Mouse (Mus musculus): ENCODE data around the gene Fhdc1.

Gene Fhdc1

DNA sequence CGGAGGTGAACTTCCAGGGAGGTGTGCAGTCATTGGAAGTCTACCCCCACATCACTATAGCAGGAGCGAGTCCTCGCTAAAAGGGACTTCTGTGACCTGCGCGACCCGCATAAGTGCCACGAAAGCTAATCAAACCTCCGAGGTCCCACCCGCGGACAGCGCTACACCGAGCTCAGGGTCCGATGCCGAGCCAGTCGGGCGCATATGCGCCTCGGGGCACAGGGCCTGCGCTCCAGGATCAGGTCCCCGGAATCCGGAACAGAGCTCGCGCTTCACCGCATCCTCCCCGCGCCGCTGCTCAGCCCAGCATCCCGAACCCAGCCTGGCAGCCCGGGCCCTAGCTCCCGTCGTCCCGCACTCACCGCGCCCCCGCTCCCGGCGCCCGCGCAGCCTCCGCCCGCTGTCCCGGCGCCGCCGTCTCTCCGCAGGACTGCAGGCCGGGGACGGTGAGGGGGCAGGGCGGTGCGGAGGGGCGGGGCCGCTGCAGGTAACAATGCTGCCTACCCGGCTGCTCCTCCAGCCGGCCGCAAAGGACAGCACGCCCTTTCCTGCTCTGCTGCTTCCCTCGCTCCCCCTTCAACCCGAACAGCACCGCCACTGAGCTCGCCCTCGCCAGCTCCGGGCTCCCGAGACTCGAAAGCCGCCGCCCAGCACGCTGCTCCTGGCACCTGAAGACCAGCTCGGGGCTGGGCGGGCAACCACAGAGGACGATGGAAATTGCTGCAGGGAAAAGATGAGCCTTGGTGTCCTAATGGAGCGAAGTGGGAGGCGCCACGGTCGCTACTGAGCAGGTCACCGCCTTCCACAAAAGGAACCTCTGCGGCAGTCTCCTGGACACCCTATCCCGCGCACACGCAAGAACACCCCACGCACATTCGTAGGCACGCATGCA, at the start of gene Fhdc1:
Gene Fhdc1 (minus strand): TSS at position 424 of the 892 bp plus-strand sequence.
- no peak for DNase-seq (ENCODE audit: low read depth in 2 of 2, low spot score in 2 of 2)

DNA sequence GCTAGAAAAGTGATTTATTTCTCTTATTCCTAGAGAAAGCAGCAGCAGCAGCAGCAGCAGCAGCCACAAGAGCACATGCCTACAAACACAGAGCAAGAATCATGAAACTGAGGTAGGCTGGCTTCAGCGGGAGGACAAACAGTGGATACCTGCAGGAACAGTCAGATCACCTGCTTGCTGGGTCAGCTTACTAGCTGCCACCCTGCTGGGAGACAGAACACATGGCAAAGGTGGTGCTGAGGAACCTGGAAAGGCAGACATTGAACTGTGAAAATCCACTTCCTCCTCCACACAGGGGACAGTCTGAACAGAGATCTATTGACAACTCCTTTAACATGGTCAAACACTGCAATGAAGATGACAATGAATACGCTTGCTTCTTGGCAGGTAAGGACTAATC, 48.8 kb upstream of the Fhdc1 start:
- no peak for DNase-seq (ENCODE audit: low read depth in 2 of 2, low spot score in 2 of 2)

DNA sequence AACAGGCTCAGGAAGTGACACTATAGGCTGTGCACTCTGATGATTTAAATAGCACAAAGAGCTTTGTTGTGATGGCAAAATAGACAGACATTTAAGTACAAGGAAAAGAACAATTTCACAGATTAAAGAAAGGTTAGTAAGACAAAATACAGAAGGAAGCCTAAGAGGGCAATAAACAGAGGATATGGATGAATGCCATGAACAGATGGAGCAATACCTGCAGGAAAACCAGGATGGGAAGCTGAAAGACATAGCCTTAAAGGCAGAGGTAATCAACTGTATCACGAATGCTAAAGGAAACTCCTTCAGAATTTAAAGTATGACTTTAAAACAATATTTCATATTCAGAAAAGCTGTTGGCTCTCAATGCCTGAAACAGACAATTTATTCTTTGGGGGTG, 44.7 kb upstream of the Fhdc1 start:
- no peak for DNase-seq (ENCODE audit: low read depth in 2 of 2, low spot score in 2 of 2)

DNA sequence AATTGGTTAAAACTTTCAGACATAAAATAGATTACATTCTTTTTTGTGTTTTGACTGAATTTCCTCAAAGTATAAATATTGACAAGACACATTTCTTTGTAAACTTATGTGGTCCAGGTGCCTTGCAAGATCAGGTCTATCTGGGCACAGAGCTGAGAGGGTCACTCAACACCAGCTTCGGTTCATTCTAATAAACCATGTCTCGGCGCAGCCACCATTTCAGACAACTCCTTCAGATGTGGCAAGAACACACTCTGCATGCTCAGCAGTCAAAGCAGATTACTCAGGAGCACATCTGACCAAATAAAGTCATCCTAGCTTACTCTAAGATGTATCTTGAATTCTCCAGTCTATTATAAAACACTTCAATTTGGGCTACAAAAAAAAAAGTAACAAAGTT, 35.9 kb upstream of the Fhdc1 start:
- no peak for DNase-seq (ENCODE audit: low read depth in 2 of 2, low spot score in 2 of 2)

DNA sequence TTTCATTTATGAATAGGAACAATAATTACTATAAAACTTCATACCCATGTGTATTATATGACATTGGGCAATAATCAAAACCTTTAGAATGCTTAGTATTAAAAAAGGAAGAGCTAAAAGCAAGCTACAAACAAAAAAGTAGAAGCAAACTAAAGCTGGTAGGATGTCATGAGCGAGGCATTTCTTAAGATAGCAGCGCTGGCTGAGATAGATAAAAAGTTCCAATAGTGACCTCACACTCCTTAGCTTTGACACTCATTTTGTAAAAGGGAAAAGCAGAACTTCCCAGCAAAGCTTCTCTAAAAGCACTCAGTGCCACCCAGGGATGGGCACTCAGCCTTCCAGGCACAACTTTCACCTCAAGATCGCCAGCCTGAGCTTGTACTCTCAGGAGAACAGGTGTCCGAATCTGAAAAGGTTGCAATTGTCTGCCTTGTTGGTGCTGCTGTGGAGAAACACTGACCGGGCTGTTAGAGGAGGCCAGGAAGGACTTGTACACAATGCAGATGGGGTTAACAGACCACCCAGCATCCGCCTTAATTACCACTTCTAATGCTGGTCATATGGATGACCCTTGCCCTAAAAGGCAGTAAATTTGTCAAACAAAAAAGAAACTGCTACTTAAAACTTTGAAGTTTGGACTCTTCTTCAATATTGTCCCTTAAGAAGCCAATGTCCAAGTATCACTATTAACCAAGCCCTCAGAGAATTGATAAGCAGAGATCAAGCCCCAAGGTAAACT, 32.7 kb upstream of the Fhdc1 start:
- DNase-seq (ENCODE audit: low read depth in 2 of 2, low spot score in 2 of 2) = no peak

DNA sequence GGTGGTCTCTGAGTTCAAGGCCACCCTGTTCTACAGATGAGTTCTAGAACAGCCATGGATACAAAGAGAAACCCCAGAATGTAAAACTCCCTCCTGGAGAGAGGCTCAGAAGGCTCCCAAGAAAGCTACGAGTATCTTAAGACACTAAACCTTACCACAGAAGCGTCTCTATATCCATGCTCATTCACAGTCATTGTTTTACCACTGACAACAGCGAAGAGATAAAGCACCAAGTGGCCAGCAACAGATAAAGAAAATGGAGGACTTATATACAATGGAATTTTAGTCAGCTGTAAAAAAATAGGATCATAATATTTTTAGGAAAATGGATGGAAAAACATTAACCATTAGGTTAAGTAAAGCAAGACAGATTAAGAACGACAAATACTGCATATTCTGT, 25.0 kb upstream of the Fhdc1 start:
- no peak for DNase-seq (ENCODE audit: low read depth in 2 of 2, low spot score in 2 of 2)

DNA sequence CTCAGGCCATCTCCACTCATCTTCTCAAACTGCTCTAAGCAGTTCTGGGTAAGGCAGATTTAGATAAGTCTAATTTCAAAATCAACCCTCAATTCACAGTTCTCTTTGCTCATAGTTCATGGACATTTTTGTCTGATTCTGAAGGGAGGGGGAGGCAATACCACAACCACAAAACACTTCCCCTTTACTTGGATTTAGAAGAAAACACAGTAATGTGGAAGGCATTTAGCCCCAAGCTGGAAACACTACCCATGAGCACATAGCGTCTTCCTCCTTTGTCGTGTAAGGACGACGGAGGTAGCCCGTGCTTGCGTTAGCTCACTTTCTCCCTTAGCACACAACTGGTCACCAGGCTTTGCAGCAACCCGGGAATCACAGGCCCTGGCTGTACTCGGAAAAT, 24.1 kb upstream of the Fhdc1 start:
- no peak for DNase-seq (ENCODE audit: low read depth in 2 of 2, low spot score in 2 of 2)

DNA sequence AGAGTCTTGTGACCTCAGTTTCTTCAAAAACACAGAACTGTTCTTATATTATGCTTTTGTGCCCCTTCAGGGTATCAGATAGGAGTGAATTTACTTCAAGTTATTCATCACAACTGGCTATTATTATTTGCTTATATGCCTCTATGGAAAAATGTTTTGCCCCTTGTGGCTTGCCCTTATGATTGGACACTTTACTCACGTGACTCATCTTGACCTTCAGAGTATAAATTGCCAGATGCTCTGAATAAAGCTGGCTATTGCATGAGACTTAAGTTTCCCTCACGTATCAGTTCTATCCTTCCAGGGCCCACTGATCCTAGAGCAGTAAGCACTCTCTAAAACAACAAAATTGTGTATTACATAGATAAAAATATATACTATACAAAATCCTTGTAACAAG, 21.9 kb upstream of the Fhdc1 start:
- DNase-seq (ENCODE audit: low read depth in 2 of 2, low spot score in 2 of 2) = no peak

DNA sequence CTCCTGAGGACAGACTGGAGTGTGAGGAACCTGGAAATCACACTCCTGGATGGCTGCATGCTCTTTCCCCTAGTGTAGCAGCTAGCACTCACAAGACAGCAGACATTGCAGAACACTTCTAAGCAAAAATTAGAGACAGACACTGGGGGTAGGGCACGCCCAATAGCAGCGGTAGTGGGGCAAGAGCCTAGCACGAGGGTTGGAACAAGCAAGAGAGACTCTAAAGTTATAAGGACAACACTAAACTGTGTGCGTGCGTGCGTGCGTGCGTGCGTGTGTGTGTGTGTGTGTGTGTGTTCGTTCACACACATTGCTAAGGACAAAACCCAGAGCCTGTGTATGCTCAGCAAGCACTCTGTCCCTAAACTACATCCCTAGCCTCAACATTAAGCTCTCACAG, 20.3 kb upstream of the Fhdc1 start:
- no peak for DNase-seq (ENCODE audit: low read depth in 2 of 2, low spot score in 2 of 2)

DNA sequence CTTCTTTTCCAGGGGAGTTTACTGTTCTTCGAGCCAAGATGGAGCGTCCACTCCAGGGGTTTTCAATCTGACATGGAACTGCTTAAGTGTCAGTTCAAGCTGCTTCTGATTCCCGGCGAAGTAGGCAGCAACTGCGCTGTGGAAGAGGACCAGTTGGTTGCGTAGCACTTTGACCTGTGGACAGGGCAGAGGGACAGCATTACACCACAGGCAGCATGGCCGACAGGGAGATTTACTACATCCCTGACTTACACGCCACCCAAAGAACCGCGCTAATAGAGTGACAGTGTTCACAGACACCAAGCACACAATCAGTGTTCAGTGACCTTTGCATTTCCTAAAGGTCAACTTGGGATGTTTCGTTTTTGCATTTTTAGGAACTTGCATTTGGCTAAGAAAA, 17.5 kb upstream of the Fhdc1 start:
- DNase-seq (ENCODE audit: low read depth in 2 of 2, low spot score in 2 of 2) = no peak

DNA sequence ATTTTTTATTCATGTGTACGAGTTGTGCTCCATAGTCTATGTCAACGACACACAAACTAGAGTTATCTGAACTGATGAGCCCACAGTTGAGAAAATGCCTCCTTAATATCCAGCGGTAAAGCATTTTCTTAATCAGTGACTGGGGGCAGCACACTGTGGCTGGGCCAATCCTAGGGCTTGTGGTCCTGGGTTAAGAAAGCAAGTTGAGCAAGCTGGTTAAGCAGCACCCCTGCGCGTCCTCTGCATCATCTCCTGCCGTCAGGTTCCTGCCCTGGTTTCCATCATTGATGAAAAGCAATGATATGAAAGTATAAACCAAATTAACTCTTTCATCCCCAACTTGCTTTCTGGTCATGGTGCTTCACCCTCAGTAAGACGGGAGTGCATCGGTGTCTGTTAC, 12.4 kb upstream of the Fhdc1 start:
- DNase-seq (ENCODE audit: low read depth in 2 of 2, low spot score in 2 of 2) = no peak

DNA sequence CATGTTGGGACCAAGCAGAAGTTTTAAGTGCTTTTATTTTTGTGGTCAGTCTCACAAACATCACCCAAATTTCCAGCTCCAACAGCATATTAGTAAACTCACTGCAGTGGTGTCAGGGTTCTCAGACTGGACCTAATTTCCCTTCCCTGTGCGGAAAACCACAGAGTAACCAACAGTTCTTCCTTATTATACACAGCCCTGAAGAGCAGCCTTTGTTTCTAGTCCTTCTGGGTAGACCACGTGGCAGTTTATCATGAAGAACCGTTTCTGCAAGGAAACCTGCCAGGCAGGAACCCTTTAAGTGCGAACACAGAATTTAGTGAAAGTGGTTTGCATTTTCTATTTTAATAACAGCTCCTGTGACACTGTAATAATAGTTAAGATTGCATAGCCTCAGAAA, 11.9 kb upstream of the Fhdc1 start:
- no peak for DNase-seq (ENCODE audit: low read depth in 2 of 2, low spot score in 2 of 2)

DNA sequence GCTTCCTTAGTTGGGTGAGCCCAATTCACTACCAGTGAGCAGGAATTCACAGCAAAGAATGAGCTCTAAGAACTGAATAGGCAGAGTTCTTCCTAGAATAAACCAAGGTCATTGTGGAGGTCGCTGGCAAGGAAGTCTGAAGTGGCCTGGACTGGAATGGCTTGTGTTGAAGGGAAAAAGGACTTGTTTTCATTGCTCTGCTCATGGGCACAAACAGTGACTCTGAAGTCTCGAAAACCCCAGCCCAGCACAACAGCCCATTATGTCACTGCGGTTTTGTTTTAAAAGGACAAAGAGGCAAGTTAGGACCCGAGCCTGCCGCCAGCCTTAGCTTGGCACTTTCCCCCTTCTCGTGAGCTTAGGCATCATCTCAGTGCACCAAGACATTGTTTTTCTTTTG, 8.5 kb upstream of the Fhdc1 start:
- DNase-seq (ENCODE audit: low read depth in 2 of 2, low spot score in 2 of 2) = no peak

DNA sequence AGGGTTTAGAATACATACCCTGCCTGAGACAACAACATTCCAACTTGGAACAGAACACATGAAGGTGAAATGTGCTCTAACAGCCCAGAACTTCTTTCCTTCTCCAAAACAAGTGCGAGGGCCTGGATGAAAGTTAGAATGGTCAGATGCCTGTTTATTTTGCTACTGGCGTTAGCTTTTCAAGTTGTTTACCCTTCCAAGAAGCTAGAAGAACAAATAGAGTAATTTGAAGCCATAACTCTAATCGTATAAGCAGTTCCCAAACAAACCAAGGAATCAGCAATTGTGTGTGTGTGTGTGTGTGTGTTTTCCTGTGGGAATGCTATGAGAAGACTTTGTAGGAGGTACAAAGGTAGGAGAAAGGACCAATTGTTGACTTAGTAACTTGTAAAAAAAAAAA, 4.7 kb upstream of the Fhdc1 start:
- no peak for DNase-seq (ENCODE audit: low read depth in 2 of 2, low spot score in 2 of 2)

DNA sequence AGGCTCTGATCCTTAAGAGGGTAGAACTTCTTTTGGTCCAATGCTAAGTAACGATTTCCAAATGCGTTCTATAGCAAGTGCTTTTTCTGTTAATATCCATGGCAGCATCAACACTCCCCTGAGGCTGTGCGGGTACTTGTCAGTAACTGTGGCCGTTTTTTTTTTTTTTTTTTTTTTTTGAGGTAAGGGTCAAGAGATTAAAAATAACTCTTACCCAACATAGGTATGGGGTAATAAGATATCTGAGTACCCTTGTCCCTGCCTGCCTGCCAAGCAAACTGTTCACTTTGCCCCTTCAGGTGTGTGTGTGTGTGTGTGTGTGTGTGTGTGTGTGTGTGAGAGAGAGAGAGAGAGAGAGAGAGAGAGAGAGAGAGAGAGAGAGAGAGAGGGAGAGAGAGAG, 4.1 kb upstream of the Fhdc1 start:
- no peak for DNase-seq (ENCODE audit: low read depth in 2 of 2, low spot score in 2 of 2)

DNA sequence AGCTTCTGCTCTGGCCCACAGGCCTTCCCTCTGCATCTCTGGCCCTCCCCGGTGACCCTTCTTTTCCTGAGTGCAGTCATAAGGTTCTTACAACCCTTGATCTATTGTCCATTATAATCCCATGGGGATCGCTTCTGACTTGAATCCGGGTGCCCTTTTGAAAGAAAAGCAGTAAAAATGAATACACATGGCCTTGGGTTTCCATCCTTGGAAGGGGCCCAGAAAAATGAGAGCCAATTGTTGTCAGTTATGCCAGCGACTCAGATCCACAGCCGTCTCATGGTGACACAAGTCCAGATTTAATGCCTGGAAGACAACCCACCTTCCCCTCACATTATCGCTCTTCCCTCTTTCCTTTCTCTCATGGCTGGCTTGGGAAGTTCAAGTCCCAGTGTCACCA, 1.9 kb upstream of the Fhdc1 start:
- DNase-seq (ENCODE audit: low read depth in 2 of 2, low spot score in 2 of 2) = no peak

DNA sequence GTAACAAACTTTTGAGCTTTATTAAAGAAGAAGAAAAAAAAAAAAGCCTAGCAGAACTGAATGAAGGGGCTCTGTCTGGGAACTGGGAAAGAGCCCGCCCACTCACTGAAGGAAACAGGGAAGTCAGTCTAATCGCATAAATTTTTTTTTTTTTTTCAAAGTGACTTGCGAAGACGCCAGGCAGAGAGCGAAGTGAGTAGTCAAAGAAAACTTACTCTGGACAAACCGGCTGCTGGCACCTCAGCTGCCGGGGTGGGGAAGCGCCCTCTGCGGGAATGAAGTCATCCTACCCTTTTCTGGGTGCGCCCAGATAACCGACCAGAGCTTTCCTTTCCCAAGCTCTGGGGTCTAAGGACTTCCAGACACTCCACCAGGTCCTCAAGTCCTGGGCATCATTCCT, 875 bp upstream of the Fhdc1 start:
- no peak for DNase-seq (ENCODE audit: low read depth in 2 of 2, low spot score in 2 of 2)

DNA sequence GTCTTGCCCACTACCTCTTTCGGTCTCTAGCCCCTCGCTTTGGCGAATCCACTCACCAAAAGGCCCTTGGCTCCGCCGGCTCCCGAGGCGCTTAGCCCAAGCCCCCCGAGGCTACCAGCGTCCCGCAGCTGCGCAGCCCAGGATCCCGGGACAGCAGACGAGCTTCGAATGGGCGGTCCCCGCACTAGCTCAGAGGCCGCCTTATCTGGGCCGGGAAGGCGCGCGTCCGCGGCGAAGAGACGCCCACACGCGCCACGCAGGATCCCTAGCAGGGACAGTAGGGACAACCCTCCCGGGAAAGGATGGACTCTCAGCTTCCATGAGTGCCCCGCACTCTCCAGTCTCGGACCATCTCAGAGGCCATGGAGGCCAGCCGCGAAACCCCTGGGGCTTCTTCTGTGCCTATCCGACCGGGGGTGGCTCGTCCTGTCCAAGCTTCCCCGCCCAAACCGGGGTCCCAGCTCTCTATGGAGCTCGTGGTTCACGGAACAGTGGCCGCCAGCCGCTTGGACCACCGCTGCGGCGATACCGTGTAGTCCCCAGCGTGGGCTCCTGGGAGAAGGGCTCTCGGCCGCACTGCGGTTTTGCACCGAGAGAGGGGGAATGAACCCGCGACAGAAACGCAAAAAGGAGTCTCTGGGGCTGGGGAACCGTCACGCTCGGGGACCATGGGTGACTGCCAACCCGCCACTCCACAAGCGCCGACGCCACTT, 780 bp downstream of the Fhdc1 start:
- DNase-seq (ENCODE audit: low read depth in 2 of 2, low spot score in 2 of 2) = no peak

DNA sequence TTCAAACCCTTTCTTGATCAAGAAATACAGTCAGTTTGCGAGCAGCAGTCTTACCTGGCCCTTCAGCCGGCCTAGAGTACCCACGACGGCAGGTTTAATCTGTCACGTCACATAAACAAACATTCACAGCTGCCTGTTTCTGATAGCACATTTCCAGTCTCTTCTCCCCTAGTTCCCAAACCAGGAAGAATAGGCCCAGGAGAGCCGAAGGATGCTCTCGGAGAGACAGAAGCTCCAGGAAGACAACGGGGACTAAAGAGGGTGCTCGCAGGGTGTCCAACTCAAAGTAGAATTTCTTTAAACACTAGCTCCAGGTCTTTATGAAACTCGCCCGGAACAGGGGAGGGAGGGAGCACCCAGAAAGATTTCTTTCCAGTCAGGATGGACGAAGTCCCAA, 1.3 kb downstream of the Fhdc1 start:
- no peak for DNase-seq (ENCODE audit: low read depth in 2 of 2, low spot score in 2 of 2)

DNA sequence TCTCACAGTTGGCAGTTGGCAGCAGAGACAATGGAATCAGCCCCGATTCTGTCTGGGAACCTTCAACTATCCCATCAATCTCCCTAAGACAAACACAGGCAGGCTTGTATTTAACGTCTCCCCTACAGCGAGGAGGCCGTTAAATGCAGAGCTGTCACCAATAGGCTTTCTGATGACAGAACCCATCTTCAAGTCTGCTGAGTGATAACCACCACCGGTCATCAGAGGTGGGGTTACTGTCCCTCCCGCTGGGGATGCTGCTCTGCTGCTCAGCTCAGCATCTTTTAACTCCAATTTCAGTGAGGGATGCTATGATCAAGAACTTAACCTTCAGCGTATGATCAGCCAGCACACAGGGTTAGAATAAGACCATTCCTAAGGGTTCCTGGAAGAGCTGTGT, 2.0 kb downstream of the Fhdc1 start:
- no peak for DNase-seq (ENCODE audit: low read depth in 2 of 2, low spot score in 2 of 2)

DNA sequence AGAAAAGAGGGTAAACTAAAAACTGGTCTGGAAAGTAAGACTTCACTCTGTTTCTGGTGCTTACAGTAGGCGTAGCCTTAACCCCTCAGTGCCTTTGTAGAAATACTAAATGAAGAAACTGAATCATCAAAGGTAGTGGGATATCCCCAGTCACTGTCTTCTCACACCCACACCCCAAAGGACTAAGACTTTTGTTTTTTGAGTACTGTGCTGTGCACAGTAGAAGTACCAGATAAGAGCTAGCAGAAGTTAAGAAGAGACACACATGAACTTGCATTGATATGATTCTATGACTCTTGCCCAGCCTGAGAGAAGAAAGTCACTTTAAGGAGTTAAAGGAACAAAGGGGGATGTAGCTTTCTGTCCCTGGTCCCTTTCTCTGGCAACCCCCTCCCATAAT, 2.7 kb downstream of the Fhdc1 start:
- DNase-seq (ENCODE audit: low read depth in 2 of 2, low spot score in 2 of 2) = no peak
